Mouse (Mus musculus): Measurements from ENCODE around the gene Bmp6. TPM values are rescaled to one million over a fixed set of nuclear protein-coding genes. Genes with fewer than 3 reads are reported as not detected.

Bmp6 gene
- polyA plus RNA-seq, 1 experiment from 2014 or later = 8.9 TPM

GRCm38 (mm10) chr13:38327377-38327776, 17.5 kb upstream of the Bmp6 start:
- ATAC-seq (ENCODE audit: low FRiP score) = no peak
- no peaks in the 10 kb centered on the region for H3K27me3 ChIP-seq (ENCODE audit: control insufficient read depth, insufficient read depth, low read length)
- H3K36me3 ChIP-seq (replicated peaks; ENCODE audit: control insufficient read depth, insufficient read depth) = no peaks in the 10 kb centered on the region
- no peak overlapping the region for H3K9ac ChIP-seq
- WGBS = 53% methylated on average over 2 of the region's 2 CpGs
- H3K27ac ChIP-seq = no peak overlapping the region
- no peak for DNase-seq (ENCODE audit: low spot score)
- H3K4me3 ChIP-seq (replicated peaks; ENCODE audit: low read length) = no peak overlapping the region
- H3K4me2 ChIP-seq (replicated peaks) = no peak overlapping the region
- no peaks in the 10 kb centered on the region for H3K9me3 ChIP-seq (ENCODE audit: control insufficient read depth, low read length)
- no peaks in the 10 kb centered on the region for H3K4me1 ChIP-seq (replicated peaks; ENCODE audit: control insufficient read depth, insufficient read depth, low read length)

DNA sequence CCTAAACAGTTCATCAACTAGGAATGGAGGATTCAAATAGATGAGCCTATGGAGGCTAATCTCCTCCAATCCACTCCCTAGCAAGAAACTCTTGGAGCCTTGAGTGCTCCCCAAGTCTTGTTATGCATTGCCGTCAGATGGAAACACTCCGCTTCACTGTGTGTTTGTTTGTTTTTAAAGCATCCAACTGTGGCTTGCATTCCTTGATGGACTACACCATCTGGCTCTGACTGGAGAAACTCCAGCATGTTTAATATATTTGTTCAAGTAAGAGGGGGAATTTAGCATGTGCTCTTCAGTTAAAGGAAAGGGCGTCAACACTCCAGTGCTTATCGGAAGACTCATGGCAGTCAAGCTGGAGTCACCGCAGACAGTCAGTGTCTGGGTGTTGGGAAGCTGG, 11.4 kb upstream of the Bmp6 start:
- H3K27me3 ChIP-seq (ENCODE audit: control insufficient read depth, insufficient read depth, low read length) = no peaks in the 10 kb centered on the region
- H3K4me3 ChIP-seq (replicated peaks; ENCODE audit: low read length) = no peak overlapping the region
- H3K27ac ChIP-seq = no peak overlapping the region
- H3K4me2 ChIP-seq (replicated peaks) = no peak overlapping the region
- WGBS = 92% methylated on average over 5 of the region's 5 CpGs
- H3K9me3 ChIP-seq (ENCODE audit: control insufficient read depth, low read length) = no peaks in the 10 kb centered on the region
- H3K9ac ChIP-seq = no peak overlapping the region
- no peaks in the 10 kb centered on the region for H3K36me3 ChIP-seq (replicated peaks; ENCODE audit: control insufficient read depth, insufficient read depth)
- no peaks in the 10 kb centered on the region for H3K4me1 ChIP-seq (replicated peaks; ENCODE audit: control insufficient read depth, insufficient read depth, low read length)
- no peak for ATAC-seq (ENCODE audit: low FRiP score)
- DNase-seq (ENCODE audit: low spot score) = no peak

DNA sequence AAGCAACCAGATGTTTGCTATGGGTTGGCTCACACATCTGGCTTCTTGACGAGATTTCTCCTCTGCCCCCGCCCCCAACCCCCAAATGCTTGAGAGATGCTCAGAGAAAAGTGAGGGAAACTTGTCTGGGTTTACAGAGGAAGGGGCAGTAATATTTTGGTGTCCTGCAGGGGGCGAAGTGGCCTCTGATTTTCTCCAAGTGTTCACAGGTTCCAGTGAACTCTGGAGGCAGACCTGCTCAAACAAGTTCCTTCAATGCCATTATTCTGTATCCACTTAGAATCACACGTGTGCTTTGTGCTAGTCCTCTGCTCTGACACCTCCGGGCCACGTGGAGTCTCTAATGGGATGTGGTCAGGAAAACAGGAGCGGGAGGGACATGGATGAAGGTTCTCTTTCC, 2.3 kb upstream of the Bmp6 start:
- ATAC-seq (ENCODE audit: low FRiP score) (no peak), DNase-seq (ENCODE audit: low spot score) (peak; percentile 60)
- Histone ChIP-seq H3K9ac (no peak overlapping the region), H3K4me3 (replicated peaks; ENCODE audit: low read length) (no peak overlapping the region), H3K4me2 (replicated peaks) (no peak overlapping the region), H3K27me3 (ENCODE audit: control insufficient read depth, insufficient read depth, low read length) (peaks cover 41% of the 10 kb centered on the region), H3K9me3 (ENCODE audit: control insufficient read depth, low read length) (no peaks in the 10 kb centered on the region), H3K4me1 (replicated peaks; ENCODE audit: control insufficient read depth, insufficient read depth, low read length) (peaks cover 18% of the 10 kb centered on the region), H3K36me3 (replicated peaks; ENCODE audit: control insufficient read depth, insufficient read depth) (no peaks in the 10 kb centered on the region), H3K27ac (no peak overlapping the region)
- 31% methylated on average over 7 of the region's 7 CpGs for WGBS

DNA sequence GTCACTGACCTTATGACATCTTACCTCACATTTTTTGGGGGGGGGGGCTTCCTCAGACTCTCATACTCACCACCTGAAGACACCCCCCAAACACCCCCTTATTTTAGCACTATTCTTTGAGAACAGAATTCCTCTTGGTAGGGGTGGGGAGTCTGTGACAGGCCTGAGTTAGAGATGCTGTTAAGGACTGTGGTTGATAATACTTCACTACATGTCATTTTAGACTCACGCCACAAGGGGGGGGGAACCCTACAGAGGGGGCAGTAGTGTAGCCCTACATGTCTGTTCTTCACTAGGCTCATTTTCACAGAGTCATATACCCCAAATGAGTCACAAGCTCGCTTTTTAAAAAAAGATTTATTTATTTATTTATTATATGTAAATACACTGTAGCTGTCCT, 1.7 kb upstream of the Bmp6 start:
- Histone ChIP-seq H3K9ac (no peak overlapping the region), H3K27me3 (ENCODE audit: control insufficient read depth, insufficient read depth, low read length) (peaks cover 47% of the 10 kb centered on the region)
- 80% methylated on average over 2 of the region's 2 CpGs for WGBS

DNA sequence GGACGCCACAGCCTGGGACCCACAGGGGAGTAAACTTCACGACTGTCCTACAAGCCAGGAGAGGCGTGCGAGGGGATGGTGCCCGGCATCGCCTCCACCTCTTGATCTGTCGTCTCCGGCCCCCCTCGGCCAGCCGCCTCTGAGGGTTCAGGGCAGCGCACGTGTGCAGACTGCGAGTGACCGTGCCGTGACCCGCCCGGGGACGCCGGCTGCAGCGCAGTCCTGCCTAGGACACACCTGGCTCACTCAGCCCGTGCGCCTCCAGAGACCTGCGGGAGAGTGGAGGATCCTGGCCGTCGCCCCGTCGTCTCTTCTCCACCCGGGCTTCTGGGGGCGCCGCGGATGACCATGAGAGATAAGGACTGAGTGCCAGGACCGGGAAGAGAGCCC, 519 bp downstream of the Bmp6 start:
- no peak for DNase-seq (ENCODE audit: low spot score)
- ATAC-seq (ENCODE audit: low FRiP score) = peak; percentile 16; the same call in 1 of the 2 replicates
- Histone ChIP-seq H3K9ac (peak overlapping the region; percentile 42), H3K4me3 (replicated peaks; ENCODE audit: low read length) (peak overlapping the region; percentile 46), H3K27me3 (ENCODE audit: control insufficient read depth, insufficient read depth, low read length) (peaks cover 52% of the 10 kb centered on the region), H3K4me2 (replicated peaks) (peak overlapping the region; percentile 90), H3K4me1 (replicated peaks; ENCODE audit: control insufficient read depth, insufficient read depth, low read length) (peaks cover 18% of the 10 kb centered on the region), H3K27ac (no peak overlapping the region), H3K36me3 (replicated peaks; ENCODE audit: control insufficient read depth, insufficient read depth) (no peaks in the 10 kb centered on the region), H3K9me3 (ENCODE audit: control insufficient read depth, low read length) (no peaks in the 10 kb centered on the region)
- whole genome bisulfite sequencing = under 1% methylated on average over 31 of the region's 32 CpGs

More for the DNA sequence above, 1.7 kb upstream of the Bmp6 start:
- Histone ChIP-seq H3K4me2 (replicated peaks) (no peak overlapping the region), H3K4me3 (replicated peaks; ENCODE audit: low read length) (no peak overlapping the region), H3K27ac (no peak overlapping the region), H3K4me1 (replicated peaks; ENCODE audit: control insufficient read depth, insufficient read depth, low read length) (peaks cover 18% of the 10 kb centered on the region), H3K9me3 (ENCODE audit: control insufficient read depth, low read length) (no peaks in the 10 kb centered on the region), H3K36me3 (replicated peaks; ENCODE audit: control insufficient read depth, insufficient read depth) (no peaks in the 10 kb centered on the region)
- DNase-seq (ENCODE audit: low spot score) (no peak), ATAC-seq (ENCODE audit: low FRiP score) (no peak)

DNA sequence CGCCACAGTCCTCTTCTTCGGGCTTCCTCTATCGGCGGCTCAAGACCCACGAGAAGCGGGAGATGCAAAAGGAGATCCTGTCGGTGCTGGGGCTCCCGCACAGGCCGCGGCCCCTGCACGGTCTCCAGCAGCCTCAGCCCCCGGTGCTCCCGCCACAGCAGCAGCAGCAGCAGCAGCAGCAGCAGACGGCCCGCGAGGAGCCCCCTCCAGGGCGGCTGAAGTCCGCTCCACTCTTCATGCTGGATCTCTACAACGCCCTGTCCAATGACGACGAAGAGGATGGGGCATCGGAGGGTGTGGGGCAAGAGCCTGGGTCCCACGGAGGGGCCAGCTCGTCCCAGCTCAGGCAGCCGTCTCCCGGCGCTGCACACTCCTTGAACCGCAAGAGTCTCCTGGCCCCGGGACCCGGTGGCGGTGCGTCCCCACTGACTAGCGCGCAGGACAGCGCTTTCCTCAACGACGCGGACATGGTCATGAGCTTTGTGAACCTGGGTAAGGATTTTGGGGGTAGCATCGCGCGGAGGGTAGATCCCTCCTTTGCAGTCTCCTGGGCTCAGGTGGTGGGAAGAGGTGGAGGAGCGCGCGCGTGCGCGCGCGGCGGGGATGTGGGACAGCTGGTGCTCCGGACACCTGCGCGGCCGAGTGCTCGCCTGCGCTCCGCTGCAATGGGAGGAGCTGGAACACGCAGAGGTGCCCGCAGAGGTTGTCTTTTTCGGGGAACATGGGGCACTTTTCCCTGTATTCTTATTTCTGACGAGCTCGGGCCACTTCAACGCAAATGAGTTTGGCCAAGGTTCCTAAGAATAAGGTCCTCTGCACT, 1.4 kb downstream of the Bmp6 start:
- peak overlapping the region; percentile 46 for H3K4me3 ChIP-seq (replicated peaks; ENCODE audit: low read length)
- H3K9ac ChIP-seq = peak overlapping the region; percentile 49
- under 1% methylated on average over 63 of the region's 63 CpGs for WGBS

DNA sequence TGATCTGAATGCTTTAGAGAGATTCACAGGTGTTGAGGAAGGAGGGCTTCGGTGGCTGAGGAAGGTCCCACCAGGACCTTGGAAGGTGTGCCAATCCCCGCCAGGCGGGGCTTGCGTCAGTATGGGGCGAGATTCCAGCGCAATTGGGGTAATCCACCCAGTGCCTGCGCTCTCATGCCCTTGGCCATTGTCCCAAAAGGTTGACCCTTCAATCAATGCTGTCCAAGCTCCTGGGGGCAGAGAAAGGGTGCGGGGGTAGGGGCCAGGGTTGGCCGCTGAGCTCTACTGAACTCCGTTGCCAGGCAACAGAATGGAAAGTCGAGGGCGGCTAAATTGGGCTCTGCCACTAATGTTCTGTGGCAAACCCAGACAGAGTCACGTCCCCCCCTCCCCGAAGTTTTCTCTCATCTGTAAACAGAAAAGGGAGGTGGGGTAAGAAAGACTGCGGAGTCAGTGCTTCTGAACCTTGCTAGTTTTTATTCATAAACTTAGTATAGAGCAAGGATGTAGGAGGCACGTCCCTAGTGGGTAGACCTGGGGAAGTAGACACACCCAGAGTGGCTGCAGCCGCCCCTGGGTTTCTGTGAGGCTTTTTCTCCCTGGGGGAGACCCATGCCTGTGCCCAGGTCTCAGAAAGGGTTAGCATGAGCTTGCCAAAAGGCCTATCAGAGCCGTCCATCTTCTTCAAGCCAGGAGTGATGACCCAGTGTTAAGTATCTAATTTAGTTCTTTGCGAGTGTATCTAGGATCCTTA, 2.3 kb downstream of the Bmp6 start:
- Histone ChIP-seq H3K4me1 (replicated peaks; ENCODE audit: control insufficient read depth, insufficient read depth, low read length) (peaks cover 18% of the 10 kb centered on the region), H3K9ac (no peak overlapping the region), H3K36me3 (replicated peaks; ENCODE audit: control insufficient read depth, insufficient read depth) (no peaks in the 10 kb centered on the region), H3K4me3 (replicated peaks; ENCODE audit: low read length) (peak overlapping the region; percentile 46), H3K9me3 (ENCODE audit: control insufficient read depth, low read length) (no peaks in the 10 kb centered on the region), H3K27me3 (ENCODE audit: control insufficient read depth, insufficient read depth, low read length) (peaks cover 52% of the 10 kb centered on the region), H3K4me2 (replicated peaks) (peak overlapping the region; percentile 90), H3K27ac (no peak overlapping the region)
- no peak for DNase-seq (ENCODE audit: low spot score)
- no peak for ATAC-seq (ENCODE audit: low FRiP score)
- WGBS = 4% methylated on average over 19 of the region's 19 CpGs

More for the DNA sequence above, 1.4 kb downstream of the Bmp6 start:
- H3K9me3 ChIP-seq (ENCODE audit: control insufficient read depth, low read length) = no peaks in the 10 kb centered on the region
- peaks cover 18% of the 10 kb centered on the region for H3K4me1 ChIP-seq (replicated peaks; ENCODE audit: control insufficient read depth, insufficient read depth, low read length)
- ATAC-seq (ENCODE audit: low FRiP score) (peak; percentile 37; the same call in 1 of the 2 replicates), DNase-seq (ENCODE audit: low spot score) (no peak)
- H3K4me2 ChIP-seq (replicated peaks) = peak overlapping the region; percentile 90
- H3K27ac ChIP-seq = no peak overlapping the region
- peaks cover 52% of the 10 kb centered on the region for H3K27me3 ChIP-seq (ENCODE audit: control insufficient read depth, insufficient read depth, low read length)
- no peaks in the 10 kb centered on the region for H3K36me3 ChIP-seq (replicated peaks; ENCODE audit: control insufficient read depth, insufficient read depth)

- 13% methylated on average over 5 of the region's 5 CpGs for WGBS
- 0 out of 2 replicates have a peak overlapping the region, but pooled peaks have one; percentile 46 for H3K4me3 ChIP-seq (replicated peaks; ENCODE audit: low read length)
- H3K9me3 ChIP-seq (ENCODE audit: control insufficient read depth, low read length) = no peaks in the 10 kb centered on the region
- no peak for DNase-seq (ENCODE audit: low spot score)
- peak overlapping the region; percentile 90 for H3K4me2 ChIP-seq (replicated peaks)
- peaks cover 52% of the 10 kb centered on the region for H3K27me3 ChIP-seq (ENCODE audit: control insufficient read depth, insufficient read depth, low read length)
- H3K27ac ChIP-seq = no peak overlapping the region
- H3K36me3 ChIP-seq (replicated peaks; ENCODE audit: control insufficient read depth, insufficient read depth) = no peaks in the 10 kb centered on the region
- ATAC-seq (ENCODE audit: low FRiP score) = no peak
- no peak overlapping the region for H3K9ac ChIP-seq
- peaks cover 18% of the 10 kb centered on the region for H3K4me1 ChIP-seq (replicated peaks; ENCODE audit: control insufficient read depth, insufficient read depth, low read length)
Observed at GRCm38 (mm10) chr13:38347775-38348135, 2.8 kb downstream of the Bmp6 start.

- Histone ChIP-seq H3K4me2 (replicated peaks) (no peak overlapping the region), H3K9me3 (ENCODE audit: control insufficient read depth, low read length) (no peaks in the 10 kb centered on the region), H3K27ac (no peak overlapping the region), H3K4me1 (replicated peaks; ENCODE audit: control insufficient read depth, insufficient read depth, low read length) (peaks cover 18% of the 10 kb centered on the region), H3K4me3 (replicated peaks; ENCODE audit: low read length) (no peak overlapping the region), H3K9ac (no peak overlapping the region), H3K36me3 (replicated peaks; ENCODE audit: control insufficient read depth, insufficient read depth) (no peaks in the 10 kb centered on the region), H3K27me3 (ENCODE audit: control insufficient read depth, insufficient read depth, low read length) (peaks cover 46% of the 10 kb centered on the region)
- no peak for ATAC-seq (ENCODE audit: low FRiP score)
- WGBS = 85% methylated on average over 4 of the region's 4 CpGs
- no peak for DNase-seq (ENCODE audit: low spot score)
Observed at GRCm38 (mm10) chr13:38349046-38349445, 4.1 kb downstream of the Bmp6 start.
